Mouse (Mus musculus) intestine, embryonic 14.5 days (tissue): ENCODE data around the gene Slc35f4. TPM values are rescaled to one million over a fixed set of nuclear protein-coding genes. Genes with fewer than 3 reads are reported as not detected.

ENCODE experiments used
- ATAC-seq: fragments of 200-750 bp; cut with Nextera tagmentation; replicated peaks from 2 replicates; pipeline ENCODE4 v1.8.0; 2017; ENCODE audit warnings: low read depth, moderate number of reproducible peaks, moderate TSS enrichment, moderate library complexity; ENCODE audit not compliant: low FRiP score, low TSS enrichment
- DNase-seq: peaks from one replicate; pipeline ENCODE4 v3.0.0-alpha.2; 2018; ENCODE audit warnings: low spot score
- H3K27ac ChIP-seq: fragments of 300-500 bp; sonication (generic); 2 replicates; pipeline ENCODE4 v1.5.1; 2014; ENCODE audit warnings: low read depth, mild to moderate bottlenecking, control low read depth
- H3K27me3 ChIP-seq: fragments of 300-500 bp; sonication (generic); replicated peaks from 2 replicates; pipeline ENCODE4 v1.6.1; 2014; ENCODE audit warnings: low read length, control low read depth; ENCODE audit not compliant: control insufficient read depth, insufficient read depth
- H3K36me3 ChIP-seq: fragments of 300-500 bp; sonication (generic); 2 replicates; pipeline ENCODE4 v1.6.1; 2014; ENCODE audit warnings: low read length, control low read depth; ENCODE audit not compliant: control insufficient read depth, insufficient read depth
- H3K4me1 ChIP-seq: fragments of 300-500 bp; sonication (generic); replicated peaks from 2 replicates; pipeline ENCODE4 v1.6.1; 2014; ENCODE audit warnings: low read length, control low read depth, mixed read lengths; ENCODE audit not compliant: control insufficient read depth, insufficient read depth
- H3K4me2 ChIP-seq: fragments of 300-500 bp; sonication (generic); 2 replicates; pipeline ENCODE4 v1.6.1; 2014; ENCODE audit warnings: low read length
- H3K4me3 ChIP-seq: fragments of 300-500 bp; sonication (generic); 2 replicates; pipeline ENCODE4 v1.5.1; 2014; ENCODE audit warnings: low read depth, low read length, control low read depth, mixed read lengths
- H3K9ac ChIP-seq: fragments of 300-500 bp; sonication (generic); 2 replicates; pipeline ENCODE4 v1.6.1; 2014; ENCODE audit warnings: mild to moderate bottlenecking, low read length
- H3K9me3 ChIP-seq: fragments of 300-500 bp; sonication (generic); 2 replicates; pipeline ENCODE4 v1.6.1; 2016; ENCODE audit warnings: low read length, control low read depth; ENCODE audit not compliant: control insufficient read depth
- WGBS: fragments of 180-500 bp; shearing (Covaris S2); extraction: QIAGEN DNeasy Blood & Tissue Kit; methylation state at CpG from one replicate; pipeline ENCODE4 v1.1.7; 2014; 5-methylcytosine and 5-hydroxymethylcytosine counted together
- polyA plus RNA-seq: library from polyadenylated mRNA; unstranded; fragments of >200 nt; fragmentation: Nextera tagmentation; extraction: Ambion mirVana; gene quantifications from 2 replicates; pipeline ENCODE4 v1.2.1, GENCODE M21; 2014

The Slc35f4 gene
- polyA plus RNA-seq = 0.26 and 0.30 TPM in 2 replicates

- H3K27me3 ChIP-seq = peaks cover 8% of the 10 kb centered on the region
- ATAC-seq = no peak
- DNase-seq = no peak
- WGBS = 17% methylated on average over 6 of the region's 6 CpGs
- H3K36me3 ChIP-seq = no peaks in the 10 kb centered on the region
- peak within 1 kb of the TSS; percentile 62 for H3K4me2 ChIP-seq
- H3K9me3 ChIP-seq = no peaks in the 10 kb centered on the region
- H3K9ac ChIP-seq = no peak within 1 kb of the TSS
- no peak within 1 kb of the TSS for H3K27ac ChIP-seq
- peak within 1 kb of the TSS; percentile 27 for H3K4me3 ChIP-seq
- H3K4me1 ChIP-seq = no peaks in the 10 kb centered on the region
Observed at GRCm38 (mm10) chr14:49525931-49526291, at the start of gene Slc35f4. Gene Slc35f4, minus strand, starts transcription at chr14:49526046.

GRCm38 (mm10) chr14:49568369-49568768 is 42.5 kb upstream of the Slc35f4 start:
- Histone ChIP-seq H3K4me1 (no peaks in the 10 kb centered on the region), H3K4me2 (no peak overlapping the region), H3K27ac (no peak overlapping the region), H3K27me3 (no peaks in the 10 kb centered on the region), H3K9ac (no peak overlapping the region), H3K4me3 (no peak overlapping the region), H3K36me3 (no peaks in the 10 kb centered on the region), H3K9me3 (no peaks in the 10 kb centered on the region)
- DNase-seq = no peak
- no peak for ATAC-seq

- 67% methylated on average over 2 of the region's 2 CpGs for WGBS
- H3K36me3 ChIP-seq = no peaks in the 10 kb centered on the region
- no peaks in the 10 kb centered on the region for H3K9me3 ChIP-seq
- DNase-seq (no peak), ATAC-seq (no peak)
- no peak overlapping the region for H3K4me3 ChIP-seq
- no peaks in the 10 kb centered on the region for H3K4me1 ChIP-seq
- no peaks in the 10 kb centered on the region for H3K27me3 ChIP-seq
- H3K27ac ChIP-seq = no peak overlapping the region
- no peak overlapping the region for H3K9ac ChIP-seq
- no peak overlapping the region for H3K4me2 ChIP-seq
Observed at GRCm38 (mm10) chr14:49560706-49561105, 34.9 kb upstream of the Slc35f4 start.

- no peaks in the 10 kb centered on the region for H3K9me3 ChIP-seq
- H3K27me3 ChIP-seq = no peaks in the 10 kb centered on the region
- DNase-seq (no peak), ATAC-seq (no peak)
- 46% methylated on average over 1 of the region's 1 CpGs for WGBS
- no peak overlapping the region for H3K4me2 ChIP-seq
- H3K27ac ChIP-seq = no peak overlapping the region
- H3K36me3 ChIP-seq = no peaks in the 10 kb centered on the region
- no peak overlapping the region for H3K4me3 ChIP-seq
- no peaks in the 10 kb centered on the region for H3K4me1 ChIP-seq
- no peak overlapping the region for H3K9ac ChIP-seq
Observed at GRCm38 (mm10) chr14:49540104-49540503, 14.3 kb upstream of the Slc35f4 start.

- no peaks in the 10 kb centered on the region for H3K4me1 ChIP-seq
- H3K4me3 ChIP-seq = peak overlapping the region; percentile 27
- H3K36me3 ChIP-seq = no peaks in the 10 kb centered on the region
- peak overlapping the region; percentile 62 for H3K4me2 ChIP-seq
- H3K27ac ChIP-seq = no peak overlapping the region
- H3K9ac ChIP-seq = no peak overlapping the region
- H3K27me3 ChIP-seq = peaks cover 8% of the 10 kb centered on the region
- ATAC-seq (peak; percentile 77), DNase-seq (peak; percentile 93)
- no peaks in the 10 kb centered on the region for H3K9me3 ChIP-seq
- WGBS = under 1% methylated on average over 59 of the region's 63 CpGs
Observed at GRCm38 (mm10) chr14:49525176-49525930, 493 bp downstream of the Slc35f4 start.

- Histone ChIP-seq H3K4me3 (no peak overlapping the region), H3K27ac (no peak overlapping the region), H3K27me3 (peaks cover 8% of the 10 kb centered on the region), H3K36me3 (no peaks in the 10 kb centered on the region), H3K4me1 (no peaks in the 10 kb centered on the region), H3K4me2 (no peak overlapping the region), H3K9me3 (no peaks in the 10 kb centered on the region), H3K9ac (no peak overlapping the region)
- ATAC-seq (no peak), DNase-seq (no peak)
- WGBS = 75% methylated on average over 8 of the region's 8 CpGs
Observed at GRCm38 (mm10) chr14:49524665-49525064, 1.2 kb downstream of the Slc35f4 start.

- Histone ChIP-seq H3K36me3 (no peaks in the 10 kb centered on the region), H3K9me3 (no peaks in the 10 kb centered on the region), H3K9ac (no peak overlapping the region), H3K4me2 (no peak overlapping the region), H3K4me1 (no peaks in the 10 kb centered on the region), H3K27ac (no peak overlapping the region), H3K4me3 (no peak overlapping the region), H3K27me3 (no peaks in the 10 kb centered on the region)
- WGBS = 34% methylated on average over 2 of the region's 2 CpGs
- DNase-seq (no peak), ATAC-seq (no peak)
Observed at GRCm38 (mm10) chr14:49515096-49515665, 10.7 kb downstream of the Slc35f4 start.

GRCm38 (mm10) chr14:49514137-49514536 is 11.7 kb downstream of the Slc35f4 start:
- Histone ChIP-seq H3K4me3 (no peak overlapping the region), H3K27me3 (no peaks in the 10 kb centered on the region), H3K9ac (no peak overlapping the region), H3K4me1 (no peaks in the 10 kb centered on the region), H3K4me2 (no peak overlapping the region), H3K36me3 (no peaks in the 10 kb centered on the region), H3K9me3 (no peaks in the 10 kb centered on the region), H3K27ac (no peak overlapping the region)
- 25% methylated on average over 2 of the region's 2 CpGs for WGBS
- DNase-seq (no peak), ATAC-seq (no peak)

GRCm38 (mm10) chr14:49495192-49495591 is 30.7 kb downstream of the Slc35f4 start:
- no peaks in the 10 kb centered on the region for H3K27me3 ChIP-seq
- ATAC-seq = no peak

More at GRCm38 (mm10) chr14:49495192-49495591, 30.7 kb downstream of the Slc35f4 start:
- Histone ChIP-seq H3K9ac (no peak overlapping the region), H3K4me1 (no peaks in the 10 kb centered on the region), H3K4me3 (no peak overlapping the region), H3K4me2 (no peak overlapping the region), H3K27ac (no peak overlapping the region), H3K36me3 (no peaks in the 10 kb centered on the region), H3K9me3 (no peaks in the 10 kb centered on the region)
- no peak for DNase-seq
- 88% methylated on average over 1 of the region's 1 CpGs for WGBS
